Mouse (Mus musculus): ENCODE results near the gene Srrm1. TPM values are rescaled to one million over a fixed set of nuclear protein-coding genes. Genes with fewer than 3 reads are reported as not detected.
A peak's percentile ranks its signal among the peaks of the same experiment; 100 is the strongest.

The Srrm1 gene
- polyA plus RNA-seq, 1 experiment, result 410 TPM

DNA sequence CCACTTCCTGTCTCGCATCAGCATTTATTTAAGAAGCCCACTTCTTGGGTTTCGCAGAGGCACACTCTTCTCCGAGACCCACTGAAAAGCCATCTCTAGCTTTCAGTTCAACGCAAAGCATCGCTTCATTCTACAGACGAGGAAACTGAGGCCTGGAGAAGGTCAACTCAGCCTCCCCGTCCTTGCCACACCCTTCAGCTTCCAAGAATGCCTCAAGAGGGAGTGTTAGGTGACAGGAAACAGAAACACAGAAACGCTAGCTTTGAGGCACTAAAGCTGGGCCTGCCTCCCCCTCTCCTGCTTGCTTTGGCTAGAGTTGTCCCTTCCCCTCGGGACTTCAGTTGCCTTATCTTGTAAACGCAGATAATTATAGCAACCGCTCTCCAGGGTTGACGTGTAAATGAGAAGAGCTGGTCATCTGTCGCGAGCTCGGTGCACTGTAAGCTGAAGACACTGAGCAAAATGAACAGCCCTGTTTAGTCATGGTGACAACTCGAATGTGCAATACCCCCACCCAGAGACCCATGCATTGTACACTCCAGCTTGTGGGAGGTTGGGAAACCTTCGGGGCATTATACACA is 39.9 kb downstream of the Srrm1 start:
- no peaks in the 10 kb centered on the region for H3K27me3 ChIP-seq (ENCODE audit: control insufficient read depth, insufficient read depth, low read length, poor library complexity, severe bottlenecking)
- 0 out of 2 replicates have a peak, but pooled peaks cover 4% of the 10 kb centered on the region for H3K9me3 ChIP-seq (replicated peaks; ENCODE audit: control insufficient read depth, insufficient read depth, low read length, poor library complexity, severe bottlenecking)
- H3K4me3 ChIP-seq (ENCODE audit: low read depth, low read length), result no peak overlapping the region
- H3K36me3 ChIP-seq (ENCODE audit: control insufficient read depth, insufficient read depth, low read length, poor library complexity, severe bottlenecking), result no peaks in the 10 kb centered on the region
- TF ChIP-seq EP300 (IDR thresholded peaks at IDR 0.05; ENCODE audit: insufficient read depth, low read depth, low read length) (peak; percentile 93), CTCF (IDR thresholded peaks at IDR 0.05; ENCODE audit: low read depth, low read length) (no peak), POLR2A (IDR thresholded peaks at IDR 0.05; ENCODE audit: insufficient read depth, low read length) (no peak)
- H3K9ac ChIP-seq (ENCODE audit: low read depth, poor library complexity, severe bottlenecking), result no peak overlapping the region
- peaks cover 11% of the 10 kb centered on the region for H3K4me1 ChIP-seq (ENCODE audit: control insufficient read depth, insufficient read depth, low read length)
- peak overlapping the region; percentile 87 for H3K27ac ChIP-seq (ENCODE audit: insufficient read depth, low read length)

GRCm38 (mm10) chr4:135312706-135313105 is 40.4 kb downstream of the Srrm1 start:
- H3K4me1 ChIP-seq (ENCODE audit: control insufficient read depth, insufficient read depth, low read length), result peaks cover 11% of the 10 kb centered on the region
- no peak overlapping the region for H3K4me3 ChIP-seq (ENCODE audit: low read depth, low read length)
- TF ChIP-seq POLR2A (IDR thresholded peaks at IDR 0.05; ENCODE audit: insufficient read depth, low read length) (no peak), EP300 (IDR thresholded peaks at IDR 0.05; ENCODE audit: insufficient read depth, low read depth, low read length) (no peak), CTCF (IDR thresholded peaks at IDR 0.05; ENCODE audit: low read depth, low read length) (no peak)
- H3K36me3 ChIP-seq (ENCODE audit: control insufficient read depth, insufficient read depth, low read length, poor library complexity, severe bottlenecking), result no peaks in the 10 kb centered on the region
- H3K27ac ChIP-seq (ENCODE audit: insufficient read depth, low read length), result peak overlapping the region; percentile 87
- H3K9ac ChIP-seq (ENCODE audit: low read depth, poor library complexity, severe bottlenecking), result 0 out of 2 replicates have a peak overlapping the region, but pooled peaks have one; percentile 2
- no peaks in the 10 kb centered on the region for H3K27me3 ChIP-seq (ENCODE audit: control insufficient read depth, insufficient read depth, low read length, poor library complexity, severe bottlenecking)
- H3K9me3 ChIP-seq (replicated peaks; ENCODE audit: control insufficient read depth, insufficient read depth, low read length, poor library complexity, severe bottlenecking), result 0 out of 2 replicates have a peak, but pooled peaks cover 4% of the 10 kb centered on the region

DNA sequence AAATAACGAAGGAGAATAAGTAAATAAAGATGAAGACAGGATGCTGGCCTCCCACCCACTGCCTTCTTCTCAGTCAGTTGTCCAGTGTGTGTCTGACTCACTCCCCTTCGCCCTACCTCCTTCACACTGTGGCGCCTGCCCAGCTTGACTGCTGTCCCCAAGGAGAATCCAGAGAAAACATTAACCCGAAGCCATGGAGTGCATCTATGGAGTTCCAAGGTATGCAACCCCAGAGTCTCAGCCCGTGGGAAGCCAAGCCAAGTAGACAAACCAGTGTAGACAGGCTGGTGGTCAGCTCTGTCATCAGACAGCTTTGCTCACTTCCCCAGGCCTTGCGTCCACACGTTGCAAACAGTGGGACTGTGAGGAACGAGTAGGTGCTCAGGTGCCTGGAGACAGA is 42.8 kb downstream of the Srrm1 start:
- H3K9me3 ChIP-seq (replicated peaks; ENCODE audit: control insufficient read depth, insufficient read depth, low read length, poor library complexity, severe bottlenecking), result 0 out of 2 replicates have a peak, but pooled peaks cover 4% of the 10 kb centered on the region
- no peak overlapping the region for H3K9ac ChIP-seq (ENCODE audit: low read depth, poor library complexity, severe bottlenecking)
- H3K27me3 ChIP-seq (ENCODE audit: control insufficient read depth, insufficient read depth, low read length, poor library complexity, severe bottlenecking), result no peaks in the 10 kb centered on the region
- peaks cover 14% of the 10 kb centered on the region for H3K4me1 ChIP-seq (ENCODE audit: control insufficient read depth, insufficient read depth, low read length)
- TF ChIP-seq CTCF (IDR thresholded peaks at IDR 0.05; ENCODE audit: low read depth, low read length), result no peak
- no peaks in the 10 kb centered on the region for H3K36me3 ChIP-seq (ENCODE audit: control insufficient read depth, insufficient read depth, low read length, poor library complexity, severe bottlenecking)
- no peak overlapping the region for H3K4me3 ChIP-seq (ENCODE audit: low read depth, low read length)
- H3K27ac ChIP-seq (ENCODE audit: insufficient read depth, low read length), result 0 out of 2 replicates have a peak overlapping the region, but pooled peaks have one; percentile 12

DNA sequence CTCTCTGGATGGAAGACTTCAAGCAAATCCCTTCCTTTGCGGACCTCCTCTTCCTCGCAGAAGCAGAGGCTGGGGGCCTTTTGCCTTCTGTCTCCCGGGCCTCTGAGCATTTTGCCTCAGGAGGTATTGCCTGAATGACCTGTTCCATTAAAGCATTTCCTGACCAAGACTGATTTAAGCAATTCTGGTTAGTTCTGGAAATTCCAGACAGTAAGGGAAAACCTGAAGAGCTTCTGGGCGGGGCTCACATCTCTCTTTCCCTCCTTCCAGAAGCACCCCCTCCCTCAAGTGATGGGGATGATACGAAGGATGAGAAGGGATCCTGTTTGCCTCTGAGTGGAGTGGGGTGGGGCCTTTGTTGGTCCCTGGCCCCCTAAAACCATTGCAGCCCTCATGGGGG is 43.4 kb downstream of the Srrm1 start:
- no peak overlapping the region for H3K4me3 ChIP-seq (ENCODE audit: low read depth, low read length)
- H3K27me3 ChIP-seq (ENCODE audit: control insufficient read depth, insufficient read depth, low read length, poor library complexity, severe bottlenecking), result no peaks in the 10 kb centered on the region
- H3K9ac ChIP-seq (ENCODE audit: low read depth, poor library complexity, severe bottlenecking), result no peak overlapping the region
- no peaks in the 10 kb centered on the region for H3K36me3 ChIP-seq (ENCODE audit: control insufficient read depth, insufficient read depth, low read length, poor library complexity, severe bottlenecking)
- H3K4me1 ChIP-seq (ENCODE audit: control insufficient read depth, insufficient read depth, low read length), result peaks cover 14% of the 10 kb centered on the region
- H3K27ac ChIP-seq (ENCODE audit: insufficient read depth, low read length), result peak overlapping the region; percentile 45
- TF ChIP-seq EP300 (IDR thresholded peaks at IDR 0.05; ENCODE audit: insufficient read depth, low read depth, low read length), result no peak
- no peak for TF ChIP-seq CTCF (IDR thresholded peaks at IDR 0.05; ENCODE audit: low read depth, low read length)
- no peak for TF ChIP-seq POLR2A (IDR thresholded peaks at IDR 0.05; ENCODE audit: insufficient read depth, low read length)
- no peaks in the 10 kb centered on the region for H3K9me3 ChIP-seq (replicated peaks; ENCODE audit: control insufficient read depth, insufficient read depth, low read length, poor library complexity, severe bottlenecking)

DNA sequence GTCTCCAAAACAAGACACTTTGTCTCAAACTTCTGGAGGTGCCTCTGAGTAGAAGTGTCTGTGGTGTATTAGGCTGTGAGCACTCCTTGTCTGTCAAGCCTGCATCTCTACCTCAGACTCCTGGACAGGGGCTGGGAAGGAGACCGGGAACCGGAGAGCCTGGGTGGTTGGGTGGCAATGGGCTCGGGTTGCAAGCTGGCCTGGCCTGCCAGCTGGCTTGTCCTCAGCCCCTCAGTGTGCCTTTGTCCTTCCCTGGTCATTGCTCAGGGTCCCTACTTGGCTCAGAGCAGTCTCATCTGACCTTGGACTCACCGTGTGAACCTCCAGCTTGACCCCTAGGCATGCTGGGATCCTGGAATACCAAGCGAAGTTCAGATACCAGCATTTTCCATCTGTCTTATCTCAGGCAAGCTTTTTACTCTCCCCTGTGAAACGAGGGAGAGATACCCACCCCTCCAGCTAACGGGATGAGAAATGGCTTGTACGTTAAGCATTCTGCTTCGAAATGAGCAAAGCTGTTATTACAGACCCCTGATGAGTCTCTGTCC is 43.9 kb downstream of the Srrm1 start:
- H3K27ac ChIP-seq (ENCODE audit: insufficient read depth, low read length), result peak overlapping the region; percentile 45
- H3K4me3 ChIP-seq (ENCODE audit: low read depth, low read length), result no peak overlapping the region
- no peaks in the 10 kb centered on the region for H3K36me3 ChIP-seq (ENCODE audit: control insufficient read depth, insufficient read depth, low read length, poor library complexity, severe bottlenecking)
- no peaks in the 10 kb centered on the region for H3K9me3 ChIP-seq (replicated peaks; ENCODE audit: control insufficient read depth, insufficient read depth, low read length, poor library complexity, severe bottlenecking)
- H3K9ac ChIP-seq (ENCODE audit: low read depth, poor library complexity, severe bottlenecking), result no peak overlapping the region
- peaks cover 11% of the 10 kb centered on the region for H3K4me1 ChIP-seq (ENCODE audit: control insufficient read depth, insufficient read depth, low read length)
- TF ChIP-seq CTCF (IDR thresholded peaks at IDR 0.05; ENCODE audit: low read depth, low read length), result no peak
- TF ChIP-seq POLR2A (IDR thresholded peaks at IDR 0.05; ENCODE audit: insufficient read depth, low read length), result no peak
- peak; percentile 24; the same call in 1 of the 2 replicates for TF ChIP-seq EP300 (IDR thresholded peaks at IDR 0.05; ENCODE audit: insufficient read depth, low read depth, low read length)
- no peaks in the 10 kb centered on the region for H3K27me3 ChIP-seq (ENCODE audit: control insufficient read depth, insufficient read depth, low read length, poor library complexity, severe bottlenecking)

DNA sequence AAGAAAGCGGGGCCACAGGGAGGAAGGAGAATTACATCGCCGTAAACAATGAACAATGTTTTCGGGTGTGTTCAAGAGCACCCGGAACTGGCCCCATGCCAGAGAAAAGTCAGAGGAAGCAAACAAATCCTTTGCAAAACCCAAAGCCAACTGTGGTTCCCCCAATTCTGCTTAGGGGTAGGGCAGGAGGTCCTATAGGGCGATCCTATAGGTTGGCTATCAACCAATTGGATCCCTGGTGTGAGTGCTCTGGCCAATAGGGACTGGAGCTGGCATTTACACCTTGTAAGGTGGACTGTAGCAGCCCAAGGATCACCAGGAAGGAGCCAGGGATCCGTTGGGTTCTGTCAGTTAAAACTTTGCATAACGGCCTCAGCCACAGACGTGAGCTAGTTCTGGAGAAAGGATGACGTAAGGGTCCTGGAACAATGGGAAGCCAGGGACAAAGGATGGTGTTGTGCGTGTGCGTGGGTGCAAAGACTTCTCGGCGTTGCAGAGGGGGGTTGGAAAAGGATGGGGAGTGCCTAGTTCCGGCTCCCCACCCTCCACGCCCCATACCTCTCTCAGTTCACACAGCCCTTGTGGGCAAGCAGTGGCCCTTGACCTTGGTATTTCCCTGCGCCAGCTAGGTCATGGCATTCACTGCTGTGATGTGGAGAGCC is 46.0 kb downstream of the Srrm1 start:
- Histone ChIP-seq H3K9me3 (replicated peaks; ENCODE audit: control insufficient read depth, insufficient read depth, low read length, poor library complexity, severe bottlenecking) (no peaks in the 10 kb centered on the region), H3K27ac (ENCODE audit: insufficient read depth, low read length) (peak overlapping the region; percentile 86), H3K36me3 (ENCODE audit: control insufficient read depth, insufficient read depth, low read length, poor library complexity, severe bottlenecking) (no peaks in the 10 kb centered on the region), H3K4me3 (ENCODE audit: low read depth, low read length) (peak overlapping the region; percentile 73), H3K9ac (ENCODE audit: low read depth, poor library complexity, severe bottlenecking) (peak overlapping the region; percentile 53), H3K4me1 (ENCODE audit: control insufficient read depth, insufficient read depth, low read length) (peaks cover 5% of the 10 kb centered on the region), H3K27me3 (ENCODE audit: control insufficient read depth, insufficient read depth, low read length, poor library complexity, severe bottlenecking) (no peaks in the 10 kb centered on the region)
- TF ChIP-seq EP300 (IDR thresholded peaks at IDR 0.05; ENCODE audit: insufficient read depth, low read depth, low read length) (peak; percentile 52), POLR2A (IDR thresholded peaks at IDR 0.05; ENCODE audit: insufficient read depth, low read length) (peak; percentile 11), CTCF (IDR thresholded peaks at IDR 0.05; ENCODE audit: low read depth, low read length) (no peak)
